Mouse (Mus musculus) CH12.LX (cell line): ENCODE measurements at regions not wholly inside any gene's neighbourhood (a gene's known extent, or its start where the extent isn't known, plus 50 kb on each side); places are given as distances from the start of the nearest gene placed in this dataset.

Source experiments
- CHD2 ChIP-seq: IDR thresholded peaks from 2 replicates; pipeline ENCODE4 v1.6.1; 2011; ENCODE audit warnings: low read length, improper control_type of control experiment
- EP300 ChIP-seq: IDR thresholded peaks from 2 replicates; pipeline ENCODE4 v1.6.1; 2011; ENCODE audit warnings: low read length, improper control_type of control experiment
- HCFC1 ChIP-seq: IDR thresholded peaks from 2 replicates; pipeline ENCODE4 v1.6.1; 2012; ENCODE audit warnings: low read depth, mild to moderate bottlenecking, inconsistent platforms, low read length, improper control_type of control experiment
- MAFK ChIP-seq: IDR thresholded peaks from 2 replicates; pipeline ENCODE4 v1.6.1; 2011; ENCODE audit warnings: low read length, improper control_type of control experiment; ENCODE audit not compliant: insufficient replicate concordance
- POLR2A ChIP-seq: IDR thresholded peaks from 2 replicates; pipeline ENCODE4 v1.6.1; 2011; ENCODE audit warnings: low read depth, mild to moderate bottlenecking, improper control_type of control experiment, low read length
- SIN3A ChIP-seq: IDR thresholded peaks from 2 replicates; pipeline ENCODE4 v1.6.1; 2012; ENCODE audit warnings: low read length, improper control_type of control experiment, inconsistent platforms
- TBP ChIP-seq: conservative IDR thresholded peaks from 2 replicates; pipeline ENCODE4 v1.6.1; 2011; ENCODE audit warnings: low read depth, low read length, improper control_type of control experiment
- TCF12 ChIP-seq: IDR thresholded peaks from 2 replicates; pipeline ENCODE4 v1.6.1; 2014; ENCODE audit warnings: low read depth, mild to moderate bottlenecking, inconsistent platforms, low read length, improper control_type of control experiment
- ZC3H11A ChIP-seq: IDR thresholded peaks from 2 replicates; pipeline ENCODE4 v1.6.1; 2012; ENCODE audit warnings: low read depth, mild to moderate bottlenecking, inconsistent platforms, low read length, improper control_type of control experiment
- ZMIZ1 ChIP-seq: IDR thresholded peaks from 2 replicates; pipeline ENCODE4 v1.6.1; 2012; ENCODE audit warnings: low read depth, mild to moderate bottlenecking, inconsistent platforms, low read length, improper control_type of control experiment

GRCm38 (mm10) chr13:10540197-10540940 lies 179.7 kb upstream of the Chrm3 start:
- TF ChIP-seq HCFC1 (no peak), TBP (no peak), ZC3H11A (no peak), CHD2 (no peak), POLR2A (no peak), ZMIZ1 (no peak), EP300 (no peak), SIN3A (no peak), MAFK (no peak), TCF12 (no peak)
